In genomic region chr17:35870151-35870883, GRCm38 (mm10) we compare ENCODE assay signal across 8 mouse cellular contexts. TPM values are rescaled to one million over a fixed set of nuclear protein-coding genes. Genes with fewer than 3 reads are reported as not detected.
A peak's percentile ranks its signal among the peaks of the same experiment; 100 is the strongest.
DNase-seq lines count a peak whose midpoint lies in the region; ATAC-seq and TF ChIP-seq lines count a peak whose summit lies in the region.

No protein-coding gene starts in this region.

- H3K9me3 ChIP-seq in intestine, embryonic 14.5 days (ENCODE audit: control insufficient read depth, low read length) = 0 out of 2 replicates have a peak, but pooled peaks cover 5% of the 10 kb centered on the region
- no peaks in the 10 kb centered on the region for H3K9me3 ChIP-seq in liver, postnatal 0 days (ENCODE audit: low read length)
- no peaks in the 10 kb centered on the region for H3K9me3 ChIP-seq in neural tube, embryonic 14.5 days (ENCODE audit: control insufficient read depth, low read length)

- 0 out of 2 replicates have a peak, but pooled peaks have one; percentile 22 for TF ChIP-seq CTCF in liver, postnatal 0 days (IDR thresholded peaks at IDR 0.05; ENCODE audit: low read depth)

- WGBS in intestine, embryonic 14.5 days = 35% methylated on average over 9 of the region's 9 CpGs
- WGBS in liver, postnatal 0 days (ENCODE audit: insufficient replicate concordance) = 24% methylated on average over 9 of the region's 9 CpGs
- 69% methylated on average over 9 of the region's 9 CpGs for WGBS in neural tube, embryonic 14.5 days

- no peak; the same call in 1 of the 2 replicates for ATAC-seq in intestine, embryonic 14.5 days (replicated peaks; ENCODE audit: low FRiP score, low TSS enrichment, low read depth)
- ATAC-seq in liver, postnatal 0 days = peak; percentile 49
- no peak for ATAC-seq in neural tube, embryonic 14.5 days (ENCODE audit: low read depth)

- H3K4me2 ChIP-seq in intestine, embryonic 14.5 days (ENCODE audit: low read length) = peak overlapping the region; percentile 92
- peak overlapping the region; percentile 79 for H3K4me2 ChIP-seq in liver, postnatal 0 days (ENCODE audit: low read depth, low read length)
- H3K4me2 ChIP-seq in neural tube, embryonic 14.5 days (ENCODE audit: low read depth, low read length) = peak overlapping the region; percentile 94

- peak overlapping the region; percentile 68 for H3K4me3 ChIP-seq in intestine, embryonic 14.5 days (ENCODE audit: low read depth, low read length)
- peak overlapping the region; percentile 55 for H3K4me3 ChIP-seq in liver, postnatal 0 days (ENCODE audit: low read depth, low read length)
- peak overlapping the region; percentile 78 for H3K4me3 ChIP-seq in neural tube, embryonic 14.5 days (ENCODE audit: low read depth, low read length)

- H3K27ac ChIP-seq in intestine, embryonic 14.5 days (ENCODE audit: low read depth) = peak overlapping the region; percentile 77
- H3K27ac ChIP-seq in liver, postnatal 0 days (ENCODE audit: low read depth) = peak overlapping the region; percentile 95
- H3K27ac ChIP-seq in neural tube, embryonic 14.5 days (ENCODE audit: low read depth, low read length) = peak overlapping the region; percentile 64; the same call in 1 of the 2 replicates

- peaks cover 23% of the 10 kb centered on the region for H3K36me3 ChIP-seq in intestine, embryonic 14.5 days (ENCODE audit: control insufficient read depth, insufficient read depth, low read length)
- peaks cover 11% of the 10 kb centered on the region; the same call in 1 of the 2 replicates for H3K36me3 ChIP-seq in liver, postnatal 0 days (replicated peaks; ENCODE audit: insufficient read depth, low read length)
- peaks cover 15% of the 10 kb centered on the region for H3K36me3 ChIP-seq in neural tube, embryonic 14.5 days (ENCODE audit: control insufficient read depth, insufficient read depth, low read length)

- DNase-seq in adrenal gland, adult (ENCODE audit: inconsistent age in 2 of 2, low spot score in 1 of 2) = peak; percentile 85 to 91
- DNase-seq in adrenal gland, postnatal 4 days (ENCODE audit: low spot score in 2 of 2) = no peak
- peak; percentile 65 for DNase-seq in adrenal gland, adult 18-20 months (ENCODE audit: low spot score in 2 of 2)
- peak; percentile 75 for DNase-seq in gastrocnemius, postnatal 25 days
- peak; percentile 56 for DNase-seq in intestine, embryonic 14.5 days (ENCODE audit: low spot score)
- peak; percentile 79 for DNase-seq in liver, postnatal 0 days
- no peak for DNase-seq in cerebellum, adult 8-10 months

- TF ChIP-seq EP300 in liver, postnatal 0 days (IDR thresholded peaks at IDR 0.05; ENCODE audit: low read depth) = no peak

- H3K9ac ChIP-seq in intestine, embryonic 14.5 days (ENCODE audit: low read length) = peak overlapping the region; percentile 62; the same call in 1 of the 2 replicates
- peak overlapping the region; percentile 61; the same call in 1 of the 2 replicates for H3K9ac ChIP-seq in liver, postnatal 0 days (replicated peaks)
- H3K9ac ChIP-seq in neural tube, embryonic 14.5 days (replicated peaks; ENCODE audit: low read depth, low read length) = peak overlapping the region; percentile 63

- peaks cover 44% of the 10 kb centered on the region for H3K4me1 ChIP-seq in intestine, embryonic 14.5 days (replicated peaks; ENCODE audit: control insufficient read depth, insufficient read depth, low read length)
- peaks cover 27% of the 10 kb centered on the region for H3K4me1 ChIP-seq in liver, postnatal 0 days (ENCODE audit: insufficient read depth)
- H3K4me1 ChIP-seq in neural tube, embryonic 14.5 days (ENCODE audit: control insufficient read depth, insufficient read depth, low read length) = peaks cover 44% of the 10 kb centered on the region

- H3K27me3 ChIP-seq in intestine, embryonic 14.5 days (replicated peaks; ENCODE audit: control insufficient read depth, insufficient read depth, low read length) = no peaks in the 10 kb centered on the region
- H3K27me3 ChIP-seq in liver, postnatal 0 days (ENCODE audit: insufficient read depth, low read length) = peaks cover 29% of the 10 kb centered on the region
- no peaks in the 10 kb centered on the region for H3K27me3 ChIP-seq in neural tube, embryonic 14.5 days (ENCODE audit: control insufficient read depth, insufficient read depth, low read length)

RNA-seq across cellular contexts. Expression of gene Ppp1r18, which starts 4.9 kb away (rescaled TPM):
- 10 to 100 TPM; 40.7 to 46.6 TPM for total RNA-seq in adrenal gland, postnatal 4 days (2021)
- 10 to 100 TPM; 35.3 to 41.0 TPM for total RNA-seq in adrenal gland, adult 18-20 months (2021)
- 1 to 10 TPM; 4.8 to 8.0 TPM for total RNA-seq in gastrocnemius, postnatal 25 days (2021)
- polyA plus RNA-seq in intestine, embryonic 14.5 days (2014; fragmentation: Nextera tagmentation; extraction: Ambion mirVana) = 21.2 and 23.2 TPM in 2 replicates
- polyA plus RNA-seq in liver, postnatal 0 days (2015; fragmentation: Nextera tagmentation; extraction: Ambion mirVana) = 14.1 and 15.3 TPM in 2 replicates
- 18.0 and 27.3 TPM in 2 replicates for polyA plus RNA-seq in neural tube, embryonic 14.5 days (2014; fragmentation: Nextera tagmentation; extraction: Ambion mirVana)

RNA-seq across cellular contexts. Expression of gene Nrm, which starts 9.2 kb away (rescaled TPM):
- total RNA-seq in adrenal gland, postnatal 4 days (2021) = 10 to 100 TPM; 25.8 to 27.1 TPM
- 1 to 10 TPM; 2.3 TPM for total RNA-seq in adrenal gland, adult 18-20 months (2021)
- 1 to 10 TPM in 1 of 2 experiments, under 1 TPM in 1; 0.74 to 1.6 TPM for total RNA-seq in gastrocnemius, postnatal 25 days (2021)
- polyA plus RNA-seq in intestine, embryonic 14.5 days (2014; fragmentation: Nextera tagmentation; extraction: Ambion mirVana) = 62.6 and 69.3 TPM in 2 replicates
- polyA plus RNA-seq in liver, postnatal 0 days (2015; fragmentation: Nextera tagmentation; extraction: Ambion mirVana) = 15.5 and 15.8 TPM in 2 replicates
- 15.7 and 16.9 TPM in 2 replicates for polyA plus RNA-seq in neural tube, embryonic 14.5 days (2014; fragmentation: Nextera tagmentation; extraction: Ambion mirVana)

RNA-seq across cellular contexts. Expression of gene Dhx16, which starts 9.3 kb away (rescaled TPM):
- 10 to 100 TPM; 44.4 to 52.3 TPM for total RNA-seq in adrenal gland, postnatal 4 days (2021)
- total RNA-seq in adrenal gland, adult 18-20 months (2021) = 10 to 100 TPM; 43.3 to 48.3 TPM
- 10 to 100 TPM; 14.8 to 15.2 TPM for total RNA-seq in gastrocnemius, postnatal 25 days (2021)
- 37.2 and 46.1 TPM in 2 replicates for polyA plus RNA-seq in intestine, embryonic 14.5 days (2014; fragmentation: Nextera tagmentation; extraction: Ambion mirVana)
- polyA plus RNA-seq in liver, postnatal 0 days (2015; fragmentation: Nextera tagmentation; extraction: Ambion mirVana) = 14.3 and 15.6 TPM in 2 replicates
- polyA plus RNA-seq in neural tube, embryonic 14.5 days (2014; fragmentation: Nextera tagmentation; extraction: Ambion mirVana) = 22.4 and 37.5 TPM in 2 replicates

RNA-seq across cellular contexts. Expression of gene 2310061I04Rik, which starts 26.9 kb away (rescaled TPM):
- total RNA-seq in adrenal gland, postnatal 4 days (2021) = 10 to 100 TPM; 34.4 to 34.5 TPM
- total RNA-seq in adrenal gland, adult 18-20 months (2021) = 10 to 100 TPM; 49.5 to 53.8 TPM
- total RNA-seq in gastrocnemius, postnatal 25 days (2021) = 10 to 100 TPM; 62.4 to 86.6 TPM
- 26.7 and 30.6 TPM in 2 replicates for polyA plus RNA-seq in intestine, embryonic 14.5 days (2014; fragmentation: Nextera tagmentation; extraction: Ambion mirVana)
- polyA plus RNA-seq in liver, postnatal 0 days (2015; fragmentation: Nextera tagmentation; extraction: Ambion mirVana) = 15.6 and 16.9 TPM in 2 replicates
- polyA plus RNA-seq in neural tube, embryonic 14.5 days (2014; fragmentation: Nextera tagmentation; extraction: Ambion mirVana) = 57.9 and 74.2 TPM in 2 replicates

RNA-seq across cellular contexts. Expression of gene Mdc1, which starts 29.0 kb away (rescaled TPM):
- 10 to 100 TPM; 28.2 to 35.6 TPM for total RNA-seq in adrenal gland, postnatal 4 days (2021)
- total RNA-seq in adrenal gland, adult 18-20 months (2021) = 10 to 100 TPM; 11.5 to 16.7 TPM
- 1 to 10 TPM; 3.7 to 5.2 TPM for total RNA-seq in gastrocnemius, postnatal 25 days (2021)
- 16.6 and 17.8 TPM in 2 replicates for polyA plus RNA-seq in intestine, embryonic 14.5 days (2014; fragmentation: Nextera tagmentation; extraction: Ambion mirVana)
- 2.5 and 3.3 TPM in 2 replicates for polyA plus RNA-seq in liver, postnatal 0 days (2015; fragmentation: Nextera tagmentation; extraction: Ambion mirVana)
- polyA plus RNA-seq in neural tube, embryonic 14.5 days (2014; fragmentation: Nextera tagmentation; extraction: Ambion mirVana) = 6.0 and 8.5 TPM in 2 replicates

Comparison
In these comparisons a context has a peak if more than half of its experiments do, and no peak if none do; other contexts are left out.
1. DNase-seq: peak in adrenal gland, adult (2 of 2), adrenal gland, adult 18-20 months (2 of 2), gastrocnemius, postnatal 25 days (single experiment), intestine, embryonic 14.5 days (single experiment) and liver, postnatal 0 days (single experiment); none in adrenal gland, postnatal 4 days (0 of 2) and cerebellum, adult 8-10 months (single experiment).
2. RNA of gene Nrm, which starts 9.2 kb away (total RNA-seq): 25.8 to 27.1 TPM in adrenal gland, postnatal 4 days; 2.3 TPM in adrenal gland, adult 18-20 months and 0.74 to 1.6 TPM in gastrocnemius, postnatal 25 days; every median in the first group is over 4 times any median in the second.
3. RNA of gene Ppp1r18, which starts 4.9 kb away (total RNA-seq): 40.7 to 46.6 TPM in adrenal gland, postnatal 4 days and 35.3 to 41.0 TPM in adrenal gland, adult 18-20 months; 4.8 to 8.0 TPM in gastrocnemius, postnatal 25 days; every median in the first group is over 4 times any median in the second.
4. Peak in every context shown above with its lines, with median percentiles within 50 percentile points of each other: H3K27ac ChIP-seq, H3K4me2 ChIP-seq, H3K4me3 ChIP-seq and H3K9ac ChIP-seq.